Mouse (Mus musculus) forebrain, embryonic 10.5 days (tissue): ENCODE results near the gene Eef1akmt4. TPM values are rescaled to one million over a fixed set of nuclear protein-coding genes. Genes with fewer than 3 reads are reported as not detected.
"Not testable (repeated sequence)": the region's sequence is repeated elsewhere in the genome, so short reads cannot be mapped to it uniquely, and the experiment has no call there.

Source experiments
- DNase-seq: peaks from one replicate; pipeline ENCODE4 v3.0.0-alpha.2; 2017; ENCODE audit warnings: low spot score; ENCODE audit errors: extremely low spot score
- H3K27ac ChIP-seq: fragments of 300-500 bp; sonication (generic); 2 replicates; pipeline ENCODE4 v1.5.1; 2016; ENCODE audit warnings: mild to moderate bottlenecking
- H3K27me3 ChIP-seq: fragments of 300-500 bp; sonication (generic); 2 replicates; pipeline ENCODE4 v1.6.1; 2016; ENCODE audit warnings: mild to moderate bottlenecking; ENCODE audit not compliant: poor library complexity, severe bottlenecking
- H3K36me3 ChIP-seq: fragments of 300-500 bp; sonication (generic); replicated peaks from 2 replicates; pipeline ENCODE4 v1.6.1; 2016; ENCODE audit warnings: mild to moderate bottlenecking, moderate library complexity
- H3K4me1 ChIP-seq: fragments of 300-500 bp; sonication (generic); 2 replicates; pipeline ENCODE4 v1.6.1; 2016
- H3K4me3 ChIP-seq: fragments of 300-500 bp; sonication (generic); 2 replicates; pipeline ENCODE4 v1.5.1; 2016; ENCODE audit warnings: mild to moderate bottlenecking, moderate library complexity
- H3K9me3 ChIP-seq: fragments of 300-500 bp; sonication (generic); 2 replicates; pipeline ENCODE4 v1.6.1; 2016; ENCODE audit warnings: mild to moderate bottlenecking, moderate library complexity
- WGBS: fragments of 180-500 bp; shearing (Covaris S2); methylation state at CpG from one replicate; pipeline ENCODE4 v1.1.7; 2016; 5-methylcytosine and 5-hydroxymethylcytosine counted together
- microRNA counts: library from miRNA; unstranded; fragments of <30 nt; microRNA quantifications from one replicate; lab custom pipeline; 2017
- microRNA-seq: library from miRNA; unstranded; fragments of <30 nt; microRNA quantifications from one replicate; pipeline ENCODE4, GENCODE M21; 2017
- polyA plus RNA-seq: library from polyadenylated mRNA; unstranded; fragments of >200 nt; fragmentation: Nextera tagmentation; extraction: Ambion mirVana; gene quantifications from 2 replicates; pipeline ENCODE4 v1.2.1, GENCODE M21; 2016

Eef1akmt4 gene
- polyA plus RNA-seq, 1 experiment from 2014 or later = 44.1 TPM

DNA sequence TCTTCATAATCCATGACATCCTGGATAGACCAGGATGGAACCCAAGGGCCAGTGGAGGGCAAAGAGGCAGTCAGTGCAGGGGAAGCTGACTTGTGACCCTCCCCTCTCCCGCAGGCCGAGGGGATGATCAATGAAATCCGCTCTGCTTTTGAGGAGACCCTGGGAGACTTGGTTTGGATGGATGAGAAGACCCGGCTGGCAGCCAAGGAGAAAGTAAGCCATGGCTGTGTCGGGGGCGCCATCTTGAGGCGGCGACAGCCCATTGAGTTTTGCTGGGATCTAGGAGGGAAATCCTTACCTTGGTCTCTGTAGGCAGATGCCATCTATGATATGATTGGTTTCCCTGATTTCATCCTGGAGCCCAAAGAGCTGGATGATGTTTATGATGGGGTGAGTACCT, 30.8 kb downstream of the Eef1akmt4 start:
- peak; percentile 65 for DNase-seq
- Histone ChIP-seq H3K9me3 (no peaks in the 10 kb centered on the region), H3K4me3 (no peak overlapping the region), H3K4me1 (peaks cover 4% of the 10 kb centered on the region; the same call in 1 of the 2 replicates), H3K36me3 (no peaks in the 10 kb centered on the region), H3K27ac (no peak overlapping the region), H3K27me3 (no peaks in the 10 kb centered on the region)
- WGBS = under 1% methylated on average over 8 of the region's 8 CpGs

- Histone ChIP-seq H3K4me3 (no peak overlapping the region), H3K27ac (no peak overlapping the region), H3K27me3 (no peaks in the 10 kb centered on the region), H3K9me3 (no peaks in the 10 kb centered on the region), H3K4me1 (peaks cover 4% of the 10 kb centered on the region; the same call in 1 of the 2 replicates), H3K36me3 (no peaks in the 10 kb centered on the region)
- 89% methylated on average over 7 of the region's 7 CpGs for WGBS
- no peak for DNase-seq
Measured at GRCm38 (mm10) chr16:20643911-20644310, 32.5 kb downstream of the Eef1akmt4 start.

- WGBS = 2% methylated on average over 46 of the region's 46 CpGs
- peaks cover 30% of the 10 kb centered on the region for H3K36me3 ChIP-seq
- H3K27me3 ChIP-seq = no peaks in the 10 kb centered on the region
- no peaks in the 10 kb centered on the region for H3K9me3 ChIP-seq
- peak within 1 kb of the TSS; percentile 90 for H3K27ac ChIP-seq
- DNase-seq = peak; percentile 95
- peak within 1 kb of the TSS; percentile 72 for H3K4me3 ChIP-seq
- H3K4me1 ChIP-seq = peaks cover 16% of the 10 kb centered on the region
Measured at GRCm38 (mm10) chr16:20651076-20651946, 39.9 kb downstream of the Eef1akmt4 start, which contains the start of gene Psmd2. Gene Psmd2, plus strand, starts transcription at chr16:20651652.

DNA sequence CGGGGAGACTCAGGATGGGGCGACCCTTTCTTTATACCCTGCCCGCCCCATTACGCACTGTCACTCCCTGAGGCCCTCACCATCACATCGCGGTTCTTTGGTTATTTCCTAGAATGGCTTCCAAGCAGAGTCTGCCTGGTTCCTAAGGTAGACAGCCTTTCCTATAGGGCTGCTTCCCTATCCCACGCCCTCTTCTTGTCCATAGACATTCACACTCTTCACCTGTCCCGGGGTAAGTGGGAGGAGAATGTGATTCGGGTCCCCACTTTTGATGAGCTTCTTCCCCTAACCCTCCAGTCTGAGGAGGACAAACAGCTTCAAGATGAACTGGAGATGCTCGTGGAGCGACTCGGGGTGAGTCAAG, 40.5 kb downstream of the Eef1akmt4 start:
- Histone ChIP-seq H3K9me3 (no peaks in the 10 kb centered on the region), H3K36me3 (peaks cover 36% of the 10 kb centered on the region), H3K4me3 (peak overlapping the region; percentile 72), H3K27me3 (no peaks in the 10 kb centered on the region), H3K4me1 (peaks cover 16% of the 10 kb centered on the region), H3K27ac (peak overlapping the region; percentile 90)
- no peak for DNase-seq
- 11% methylated on average over 12 of the region's 12 CpGs for WGBS

DNA sequence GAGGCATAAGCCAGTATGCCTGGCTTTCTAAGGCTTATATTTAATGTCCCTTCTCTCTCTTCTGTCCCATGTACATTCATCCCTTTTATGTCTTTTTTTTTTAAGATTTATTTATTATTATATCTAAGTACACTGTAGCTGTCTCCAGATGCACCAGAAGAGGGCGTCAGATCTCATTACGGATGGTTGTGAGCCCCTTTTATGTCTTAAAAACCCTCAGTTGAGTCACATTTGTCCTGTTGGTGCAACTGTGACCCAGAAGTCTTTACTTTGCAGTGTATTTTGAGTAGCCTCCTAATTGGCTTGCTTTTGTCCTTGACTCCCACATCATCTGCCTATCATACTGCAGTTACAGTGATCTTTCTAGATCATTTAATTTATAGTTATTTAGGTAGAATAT, 41.9 kb downstream of the Eef1akmt4 start:
- Histone ChIP-seq H3K36me3 (peaks cover 50% of the 10 kb centered on the region), H3K27me3 (no peaks in the 10 kb centered on the region), H3K4me1 (peaks cover 16% of the 10 kb centered on the region), H3K27ac (no peak overlapping the region), H3K9me3 (no peaks in the 10 kb centered on the region), H3K4me3 (peak overlapping the region; percentile 72; the same call in 1 of the 2 replicates)
- no peak for DNase-seq
- WGBS = 70% methylated on average over 2 of the region's 2 CpGs

DNA sequence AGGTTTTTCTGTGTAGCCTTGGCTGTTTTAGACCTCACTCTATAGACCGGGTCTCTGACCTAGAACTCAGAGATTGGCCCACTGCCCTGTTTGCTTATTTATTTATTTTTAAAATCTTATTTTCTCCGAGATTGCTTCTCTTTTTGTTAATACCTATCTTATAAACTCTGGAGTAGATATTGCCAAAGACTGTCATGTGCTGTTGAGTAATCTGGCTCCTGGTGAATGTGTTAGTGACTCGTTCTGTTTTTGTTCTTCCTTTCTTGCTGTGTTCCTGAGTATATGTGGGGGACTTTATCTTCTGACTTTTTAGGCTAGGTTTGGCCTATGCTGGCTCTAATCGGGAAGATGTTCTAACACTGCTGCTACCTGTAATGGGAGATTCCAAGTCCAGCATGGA, 46.3 kb downstream of the Eef1akmt4 start:
- H3K4me1 ChIP-seq = peaks cover 6% of the 10 kb centered on the region
- no peak for DNase-seq
- H3K9me3 ChIP-seq = no peaks in the 10 kb centered on the region
- no peaks in the 10 kb centered on the region for H3K27me3 ChIP-seq
- 90% methylated on average over 4 of the region's 4 CpGs for WGBS
- H3K4me3 ChIP-seq = no peak overlapping the region
- H3K27ac ChIP-seq = no peak overlapping the region
- H3K36me3 ChIP-seq = peaks cover 93% of the 10 kb centered on the region

GRCm38 (mm10) chr16:20668013-20668412, 56.6 kb downstream of the Eef1akmt4 start, which contains the start of gene Eif4g1:
Gene Eif4g1, plus strand, starts transcription at chr16:20668313.
- peaks cover 29% of the 10 kb centered on the region for H3K36me3 ChIP-seq
- H3K9me3 ChIP-seq, DNase-seq, H3K27me3 ChIP-seq, H3K4me3 ChIP-seq, H3K4me1 ChIP-seq, H3K27ac ChIP-seq: not testable (repeated sequence)
- 89% methylated on average over 6 of the region's 6 CpGs for WGBS

MicroRNA genes within 50 kb of the gene (microRNA counts, 519-probe panel; counts per million panel counts)
- 5,779 counts per million, percentile 90 among the panel's probes with 10 or more counts for microRNA mmu-miR-1224 (lab: Ali Mortazavi, UCI)

Small RNAs within 50 kb of the gene (microRNA-seq; reads per million reads assigned to microRNA genes)
- not detected for gene Mir1224

Other genes starting within 250 kb of the Eef1akmt4 start
- gene Abcc5, start 185.2 kb upstream of the Eef1akmt4 start, polyA plus RNA-seq = 57.1 and 59.8 TPM in 2 replicates
- 158 and 160 TPM in 2 replicates for gene Eif2b5, start 112.8 kb upstream of the Eef1akmt4 start, polyA plus RNA-seq
- gene Dvl3, start 94.6 kb upstream of the Eef1akmt4 start, polyA plus RNA-seq = 28.8 and 30.5 TPM in 2 replicates
- 628 and 638 TPM in 2 replicates for gene Ap2m1, start 76.1 kb upstream of the Eef1akmt4 start, polyA plus RNA-seq
- gene Abcf3, start 63.0 kb upstream of the Eef1akmt4 start, polyA plus RNA-seq = 58.3 and 62.6 TPM in 2 replicates
- gene Vwa5b2, start 22.1 kb upstream of the Eef1akmt4 start, polyA plus RNA-seq = 0.84 and 0.97 TPM in 2 replicates
- not detected in 2 replicates for gene Gm49333, start within 50 bp of the Eef1akmt4 start, polyA plus RNA-seq
- 61.9 and 62.6 TPM in 2 replicates for gene Alg3, start 142 bp downstream of the Eef1akmt4 start, polyA plus RNA-seq
- gene Camk2n2, start 9.7 kb downstream of the Eef1akmt4 start, polyA plus RNA-seq = 2.4 and 2.5 TPM in 2 replicates
- gene Ece2, start 18.2 kb downstream of the Eef1akmt4 start, polyA plus RNA-seq = 4.3 and 5.1 TPM in 2 replicates
- gene Psmd2, start 40.1 kb downstream of the Eef1akmt4 start, polyA plus RNA-seq = 544 and 556 TPM in 2 replicates
- 254 TPM in 2 replicates for gene Eif4g1, start 56.7 kb downstream of the Eef1akmt4 start, polyA plus RNA-seq
- gene Fam131a, start 81.6 kb downstream of the Eef1akmt4 start, polyA plus RNA-seq = 6.3 and 7.1 TPM in 2 replicates
- 155 and 163 TPM in 2 replicates for gene Polr2h, start 106.1 kb downstream of the Eef1akmt4 start, polyA plus RNA-seq
- gene Clcn2, start 106.2 kb downstream of the Eef1akmt4 start, polyA plus RNA-seq = 11.4 and 12.5 TPM in 2 replicates
- 0.87 and 1.2 TPM in 2 replicates for gene Chrd, start 121.5 kb downstream of the Eef1akmt4 start, polyA plus RNA-seq
- 0.31 and 0.46 TPM in 2 replicates for gene Thpo, start 122.9 kb downstream of the Eef1akmt4 start, polyA plus RNA-seq